Mouse (Mus musculus) cortical plate, adult 2 months (tissue): ENCODE data around the gene Atp6v0d1. TPM values are rescaled to one million over a fixed set of nuclear protein-coding genes. Genes with fewer than 3 reads are reported as not detected.

Source experiments
- H3K27ac ChIP-seq: fragments of 200-500 bp; 2 replicates; pipeline ENCODE4 v1.5.1; 2012; ENCODE audit warnings: low read length, control low read depth, inconsistent platforms; ENCODE audit not compliant: insufficient read depth
- H3K4me1 ChIP-seq: fragments of 200-500 bp; 2 replicates; pipeline ENCODE4 v1.6.1; 2011; ENCODE audit warnings: low read length; ENCODE audit not compliant: control insufficient read depth, insufficient read depth
- H3K4me3 ChIP-seq: fragments of 200-500 bp; 2 replicates; pipeline ENCODE4 v1.5.1; 2011; ENCODE audit warnings: mild to moderate bottlenecking, low read length, control low read depth; ENCODE audit not compliant: insufficient read depth
- CTCF ChIP-seq: fragments of 200-500 bp; IDR thresholded peaks from 2 replicates; pipeline ENCODE4 v1.5.1; 2011; ENCODE audit warnings: mild to moderate bottlenecking, control low read depth, low read length; ENCODE audit not compliant: insufficient read depth; ENCODE audit errors: extremely low read depth
- POLR2A ChIP-seq: fragments of 200-500 bp; IDR thresholded peaks from 2 replicates; pipeline ENCODE4 v1.6.1; 2011; ENCODE audit warnings: mild to moderate bottlenecking, low read length, control low read depth; ENCODE audit not compliant: insufficient read depth; ENCODE audit errors: extremely low read depth
- polyA plus RNA-seq: library from polyadenylated mRNA; depleted of rRNA; stranded (reverse); fragments of >200 nt; gene quantifications from 2 replicates; pipeline ENCODE4 v1.2.3, GENCODE M21; 2012

The Atp6v0d1 gene
- polyA plus RNA-seq, 1 experiment = 359 TPM

- Histone ChIP-seq H3K27ac (no peak overlapping the region), H3K4me3 (peak overlapping the region; percentile 76), H3K4me1 (peaks cover 6% of the 10 kb centered on the region; the same call in 1 of the 2 replicates)
- TF ChIP-seq CTCF (no peak), POLR2A (no peak)
Measured at GRCm38 (mm10) chr8:105495350-105496302, 70.2 kb downstream of the Atp6v0d1 start.

GRCm38 (mm10) chr8:105494566-105494965, 71.3 kb downstream of the Atp6v0d1 start:
- TF ChIP-seq POLR2A (no peak), CTCF (no peak)
- peaks cover 6% of the 10 kb centered on the region; the same call in 1 of the 2 replicates for H3K4me1 ChIP-seq
- H3K4me3 ChIP-seq = no peak overlapping the region
- no peak overlapping the region for H3K27ac ChIP-seq

GRCm38 (mm10) chr8:105493495-105493894, 72.4 kb downstream of the Atp6v0d1 start:
- peaks cover 6% of the 10 kb centered on the region; the same call in 1 of the 2 replicates for H3K4me1 ChIP-seq
- H3K4me3 ChIP-seq = no peak overlapping the region
- TF ChIP-seq CTCF (no peak), POLR2A (no peak)
- H3K27ac ChIP-seq = no peak overlapping the region

GRCm38 (mm10) chr8:105489281-105489680, 76.6 kb downstream of the Atp6v0d1 start:
- no peaks in the 10 kb centered on the region for H3K4me1 ChIP-seq
- no peak for TF ChIP-seq POLR2A
- TF ChIP-seq CTCF = no peak
- no peak overlapping the region for H3K27ac ChIP-seq
- no peak overlapping the region for H3K4me3 ChIP-seq

- no peaks in the 10 kb centered on the region for H3K4me1 ChIP-seq
- no peak overlapping the region for H3K4me3 ChIP-seq
- TF ChIP-seq CTCF (no peak), POLR2A (no peak)
Measured at GRCm38 (mm10) chr8:105488082-105488481, 77.8 kb downstream of the Atp6v0d1 start.

GRCm38 (mm10) chr8:105484392-105484791, 81.5 kb downstream of the Atp6v0d1 start:
- TF ChIP-seq POLR2A = no peak
- TF ChIP-seq CTCF = peak; percentile 28; the same call in 1 of the 2 replicates
- H3K27ac ChIP-seq = no peak overlapping the region
- no peak overlapping the region for H3K4me3 ChIP-seq
- no peaks in the 10 kb centered on the region for H3K4me1 ChIP-seq

More at GRCm38 (mm10) chr8:105488082-105488481, 77.8 kb downstream of the Atp6v0d1 start:
- H3K27ac ChIP-seq = no peak overlapping the region

- TF ChIP-seq POLR2A = no peak
- no peak for TF ChIP-seq CTCF
- no peak overlapping the region for H3K27ac ChIP-seq
- H3K4me1 ChIP-seq = no peaks in the 10 kb centered on the region
- H3K4me3 ChIP-seq = no peak overlapping the region
Measured at GRCm38 (mm10) chr8:105484030-105484368, 81.8 kb downstream of the Atp6v0d1 start.

- TF ChIP-seq CTCF (peak; percentile 32), POLR2A (no peak)
- no peaks in the 10 kb centered on the region for H3K4me1 ChIP-seq
- no peak overlapping the region for H3K27ac ChIP-seq
- H3K4me3 ChIP-seq = no peak overlapping the region
Measured at GRCm38 (mm10) chr8:105483212-105484029, 82.4 kb downstream of the Atp6v0d1 start.

- H3K4me1 ChIP-seq = no peaks in the 10 kb centered on the region
- no peak overlapping the region for H3K27ac ChIP-seq
- TF ChIP-seq POLR2A (no peak), CTCF (no peak)
Measured at GRCm38 (mm10) chr8:105482123-105482522, 83.7 kb downstream of the Atp6v0d1 start.

More at GRCm38 (mm10) chr8:105482123-105482522, 83.7 kb downstream of the Atp6v0d1 start:
- no peak overlapping the region for H3K4me3 ChIP-seq
